Mouse (Mus musculus) lung, embryonic 16.5 days (tissue): ENCODE measurements around the gene Dnah10. TPM values are rescaled to one million over a fixed set of nuclear protein-coding genes. Genes with fewer than 3 reads are reported as not detected.

Experiments
- ATAC-seq: fragments of 200-750 bp; cut with Nextera tagmentation; 2 replicates; pipeline ENCODE4 v1.8.0; 2017; ENCODE audit warnings: low read depth, mild to moderate bottlenecking, moderate library complexity
- H3K27ac ChIP-seq: fragments of 300-500 bp; sonication (generic); 2 replicates; pipeline ENCODE4 v1.5.1; 2014; ENCODE audit warnings: mild to moderate bottlenecking, control low read depth, low read length
- H3K27me3 ChIP-seq: fragments of 300-500 bp; sonication (generic); 2 replicates; pipeline ENCODE4 v1.6.1; 2014; ENCODE audit warnings: low read depth, low read length, mixed read lengths; ENCODE audit not compliant: control insufficient read depth, insufficient read depth
- H3K36me3 ChIP-seq: fragments of 300-500 bp; sonication (generic); 2 replicates; pipeline ENCODE4 v1.6.1; 2014; ENCODE audit warnings: low read length; ENCODE audit not compliant: control insufficient read depth, insufficient read depth
- H3K4me1 ChIP-seq: fragments of 300-500 bp; sonication (generic); replicated peaks from 2 replicates; pipeline ENCODE4 v1.6.1; 2014; ENCODE audit warnings: low read length, mixed read lengths; ENCODE audit not compliant: control insufficient read depth, insufficient read depth
- H3K4me2 ChIP-seq: fragments of 300-500 bp; sonication (generic); 2 replicates; pipeline ENCODE4 v1.6.1; 2014; ENCODE audit warnings: low read depth, low read length, control low read depth
- H3K4me3 ChIP-seq: fragments of 300-500 bp; sonication (generic); 2 replicates; pipeline ENCODE4 v1.5.1; 2014; ENCODE audit warnings: mild to moderate bottlenecking, low read length, control low read depth
- H3K9ac ChIP-seq: fragments of 300-500 bp; sonication (generic); 2 replicates; pipeline ENCODE4 v1.6.1; 2014; ENCODE audit warnings: low read length, control low read depth
- H3K9me3 ChIP-seq: fragments of 300-500 bp; sonication (generic); 2 replicates; pipeline ENCODE4 v1.6.1; 2016; ENCODE audit warnings: low read length; ENCODE audit not compliant: control insufficient read depth
- WGBS: fragments of 180-500 bp; shearing (Covaris S2); extraction: QIAGEN DNeasy Blood & Tissue Kit; methylation state at CpG from one replicate; pipeline ENCODE4 v1.1.7; 2014; 5-methylcytosine and 5-hydroxymethylcytosine counted together
- polyA plus RNA-seq: library from polyadenylated mRNA; unstranded; fragments of >200 nt; fragmentation: Nextera tagmentation; extraction: Ambion mirVana; gene quantifications from 2 replicates; pipeline ENCODE4 v1.2.1, GENCODE M21; 2015

Dnah10 gene
- polyA plus RNA-seq, 1 experiment from 2014 or later, result 0.83 TPM

DNA sequence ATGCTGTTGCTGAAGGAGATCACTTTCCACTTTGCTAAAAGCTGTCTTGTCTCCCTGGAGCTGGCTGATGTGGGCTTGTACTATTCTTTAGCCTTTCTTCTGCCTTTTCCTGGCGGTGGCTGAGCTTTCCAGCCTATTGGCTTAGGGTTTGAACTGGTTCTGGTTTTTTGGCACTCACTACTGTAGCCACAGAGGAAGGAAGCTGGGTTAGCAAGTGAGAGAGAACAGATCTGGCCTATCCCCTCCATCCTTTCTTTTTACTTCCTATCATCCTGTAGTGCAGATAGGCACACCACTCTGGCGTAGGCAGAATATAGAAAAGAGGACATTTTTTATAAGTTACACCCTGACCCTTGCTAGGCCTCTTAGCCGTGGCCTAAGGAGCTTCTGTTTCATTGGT is 148.2 kb downstream of the Dnah10 start:
- no peaks in the 10 kb centered on the region for H3K9me3 ChIP-seq
- H3K27me3 ChIP-seq, result no peaks in the 10 kb centered on the region
- no peak overlapping the region for H3K4me2 ChIP-seq
- WGBS, result 77% methylated on average over 3 of the region's 3 CpGs
- H3K9ac ChIP-seq, result no peak overlapping the region
- ATAC-seq, result no peak
- H3K27ac ChIP-seq, result no peak overlapping the region
- no peaks in the 10 kb centered on the region for H3K36me3 ChIP-seq
- peaks cover 39% of the 10 kb centered on the region for H3K4me1 ChIP-seq
- H3K4me3 ChIP-seq, result no peak overlapping the region

DNA sequence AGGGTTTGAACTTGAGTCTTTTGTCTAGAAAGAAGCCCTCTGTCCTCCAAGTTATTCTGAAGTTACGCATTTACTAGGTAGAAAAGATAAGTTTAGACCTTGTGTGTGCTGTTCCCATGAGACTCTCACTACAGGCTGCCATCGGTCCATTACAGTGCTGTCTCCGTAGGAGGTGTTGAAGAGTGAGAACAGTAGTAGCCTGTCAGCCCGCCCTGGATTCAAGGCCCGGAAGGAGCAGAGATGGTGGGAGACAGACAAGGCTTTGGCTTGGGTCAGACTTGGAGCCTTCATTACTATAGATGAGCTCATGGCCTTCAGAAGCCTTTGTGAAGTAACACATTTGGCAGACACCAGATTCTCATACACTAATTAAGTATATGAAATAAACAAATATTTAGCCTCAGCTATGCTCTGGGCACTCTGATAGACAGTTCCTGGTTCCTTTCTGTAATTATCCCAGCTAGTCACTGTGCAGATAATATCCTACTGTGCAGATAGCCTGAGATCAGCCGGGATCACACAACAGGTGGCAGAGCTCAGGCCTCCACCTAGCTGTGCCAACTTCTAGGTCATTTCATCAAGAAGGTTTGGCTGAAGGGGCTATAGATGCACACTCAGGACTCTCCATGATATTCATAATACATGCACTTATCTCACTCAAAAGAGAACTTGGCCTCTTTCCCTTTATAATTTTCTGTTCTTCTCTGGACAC is 149.2 kb downstream of the Dnah10 start:
- Histone ChIP-seq H3K9ac (no peak overlapping the region), H3K4me2 (no peak overlapping the region), H3K27ac (no peak overlapping the region), H3K4me1 (peaks cover 39% of the 10 kb centered on the region), H3K27me3 (no peaks in the 10 kb centered on the region), H3K36me3 (peaks cover under 1% of the 10 kb centered on the region; the same call in 1 of the 2 replicates), H3K9me3 (no peaks in the 10 kb centered on the region), H3K4me3 (no peak overlapping the region)
- 64% methylated on average over 6 of the region's 6 CpGs for WGBS
- peak; percentile 78 for ATAC-seq

DNA sequence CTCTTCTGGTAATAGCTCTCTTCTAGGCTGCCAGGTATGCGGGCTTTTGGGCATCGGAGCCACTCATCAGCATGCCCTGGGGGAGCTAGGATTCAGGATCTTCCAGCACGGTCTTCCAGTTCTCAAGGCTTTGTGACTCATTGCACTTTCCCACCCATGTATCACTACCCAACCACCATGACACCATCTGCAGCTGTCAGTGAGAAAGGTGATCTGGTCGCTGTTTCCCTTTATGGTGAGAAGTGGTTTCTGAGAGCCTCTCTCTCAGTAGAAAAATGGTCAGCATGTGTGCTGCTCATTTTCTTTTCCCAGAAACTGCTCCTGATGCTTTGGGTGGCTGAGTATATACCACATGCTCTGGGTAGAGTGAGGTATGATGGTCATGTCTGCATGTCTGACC is 154.4 kb downstream of the Dnah10 start:
- Histone ChIP-seq H3K27me3 (no peaks in the 10 kb centered on the region), H3K4me1 (peaks cover 4% of the 10 kb centered on the region; the same call in 1 of the 2 replicates), H3K27ac (no peak overlapping the region), H3K4me2 (no peak overlapping the region), H3K9ac (no peak overlapping the region), H3K9me3 (no peaks in the 10 kb centered on the region), H3K36me3 (peaks cover 3% of the 10 kb centered on the region; the same call in 1 of the 2 replicates), H3K4me3 (no peak overlapping the region)
- no peak for ATAC-seq
- WGBS, result 82% methylated on average over 4 of the region's 4 CpGs

DNA sequence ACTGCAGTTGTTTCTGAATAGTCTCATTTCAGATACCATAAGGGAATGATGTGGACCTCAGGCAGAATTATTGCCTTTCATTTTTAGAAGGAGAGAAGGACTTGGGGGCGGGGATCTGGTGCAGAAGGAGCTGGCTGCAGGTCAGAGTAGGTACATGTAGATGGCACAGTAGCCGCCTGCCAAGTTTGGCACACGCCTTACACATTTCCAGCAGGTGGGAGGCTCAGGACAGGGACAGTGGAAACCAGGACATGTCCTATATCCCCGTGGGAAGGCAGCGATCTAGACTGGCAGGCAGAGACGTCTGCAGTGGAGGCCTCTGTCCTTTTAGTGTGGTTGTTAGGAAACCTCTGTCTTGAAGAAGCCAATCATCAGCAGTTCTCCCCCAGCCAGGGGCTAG is 154.9 kb downstream of the Dnah10 start:
- H3K27me3 ChIP-seq, result no peaks in the 10 kb centered on the region
- peaks cover 4% of the 10 kb centered on the region; the same call in 1 of the 2 replicates for H3K4me1 ChIP-seq
- ATAC-seq, result no peak
- no peak overlapping the region for H3K27ac ChIP-seq
- no peak overlapping the region for H3K9ac ChIP-seq
- peaks cover 4% of the 10 kb centered on the region for H3K36me3 ChIP-seq
- H3K4me3 ChIP-seq, result no peak overlapping the region
- WGBS, result 87% methylated on average over 6 of the region's 6 CpGs
- no peaks in the 10 kb centered on the region for H3K9me3 ChIP-seq
- H3K4me2 ChIP-seq, result no peak overlapping the region

DNA sequence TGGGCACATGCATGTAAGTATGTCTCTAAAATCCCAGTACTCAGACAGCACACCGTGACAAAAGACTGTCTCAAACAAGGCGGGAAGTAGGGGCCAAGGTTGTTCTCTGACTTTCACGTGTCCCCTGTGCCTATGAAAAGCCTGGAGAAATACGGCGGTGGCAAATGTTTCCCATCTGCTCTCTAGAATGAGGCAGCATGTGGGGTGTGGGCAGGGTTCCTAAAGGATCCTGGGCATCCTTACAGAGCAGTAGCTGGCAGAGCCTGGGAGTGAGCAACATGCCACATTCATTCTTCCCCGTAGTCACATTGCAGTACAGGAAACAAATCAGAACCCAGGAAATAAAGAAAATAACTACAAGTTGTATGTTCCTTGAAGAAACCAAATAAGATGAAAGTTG is 159.0 kb downstream of the Dnah10 start:
- no peak overlapping the region for H3K4me3 ChIP-seq
- no peaks in the 10 kb centered on the region for H3K9me3 ChIP-seq
- no peak for ATAC-seq
- H3K36me3 ChIP-seq, result peaks cover 28% of the 10 kb centered on the region
- no peaks in the 10 kb centered on the region for H3K27me3 ChIP-seq
- H3K4me1 ChIP-seq, result no peaks in the 10 kb centered on the region
- WGBS, result 81% methylated on average over 6 of the region's 6 CpGs
- no peak overlapping the region for H3K27ac ChIP-seq
- H3K4me2 ChIP-seq, result no peak overlapping the region
- H3K9ac ChIP-seq, result no peak overlapping the region

Other genes with a start within 250 kb of the Dnah10 start
- gene Rilpl2, start 246.7 kb upstream of the Dnah10 start, polyA plus RNA-seq, result 29.4 and 32.7 TPM in 2 replicates
- gene Snrnp35, start 242.0 kb upstream of the Dnah10 start, polyA plus RNA-seq, result 23.0 and 25.6 TPM in 2 replicates
- 17.1 and 18.6 TPM in 2 replicates for gene Rilpl1, start 193.7 kb upstream of the Dnah10 start, polyA plus RNA-seq
- gene Tmed2, start 184.4 kb upstream of the Dnah10 start, polyA plus RNA-seq, result 599 and 611 TPM in 2 replicates
- 11.2 and 12.0 TPM in 2 replicates for gene Ddx55, start 172.2 kb upstream of the Dnah10 start, polyA plus RNA-seq
- gene Eif2b1, start 146.0 kb upstream of the Dnah10 start, polyA plus RNA-seq, result 68.8 and 71.1 TPM in 2 replicates
- 52.1 and 54.4 TPM in 2 replicates for gene Gtf2h3, start 145.9 kb upstream of the Dnah10 start, polyA plus RNA-seq
- 34.8 and 39.5 TPM in 2 replicates for gene Atp6v0a2, start 96.5 kb upstream of the Dnah10 start, polyA plus RNA-seq
- 9.9 and 11.7 TPM in 2 replicates for gene Ccdc92, start 137.3 kb downstream of the Dnah10 start, polyA plus RNA-seq
- 91.1 and 92.9 TPM in 2 replicates for gene Zfp664, start 137.6 kb downstream of the Dnah10 start, polyA plus RNA-seq